Mouse (Mus musculus): ENCODE measurements around the gene Sez6l2. TPM values are rescaled to one million over a fixed set of nuclear protein-coding genes. Genes with fewer than 3 reads are reported as not detected.

Gene Sez6l2
- polyA plus RNA-seq, 1 experiment from 2014 or later, result 1.9 TPM

Other genes starting within 250 kb of the Sez6l2 start
- gene Coro1a, start 242.8 kb upstream of the Sez6l2 start, polyA plus RNA-seq (2015; fragmentation: Nextera tagmentation; extraction: Ambion mirVana), result 45.8 and 55.5 TPM in 2 replicates
- 94.8 and 109 TPM in 2 replicates for gene Mapk3, start 191.0 kb upstream of the Sez6l2 start, polyA plus RNA-seq (2015; fragmentation: Nextera tagmentation; extraction: Ambion mirVana)
- 11.1 and 15.4 TPM in 2 replicates for gene Gdpd3, start 184.2 kb upstream of the Sez6l2 start, polyA plus RNA-seq (2015; fragmentation: Nextera tagmentation; extraction: Ambion mirVana)
- 60.6 and 65.9 TPM in 2 replicates for gene Ypel3, start 173.6 kb upstream of the Sez6l2 start, polyA plus RNA-seq (2015; fragmentation: Nextera tagmentation; extraction: Ambion mirVana)
- 0.27 and 0.47 TPM in 2 replicates for gene Tbx6, start 169.1 kb upstream of the Sez6l2 start, polyA plus RNA-seq (2015; fragmentation: Nextera tagmentation; extraction: Ambion mirVana)
- gene Ppp4c, start 158.1 kb upstream of the Sez6l2 start, polyA plus RNA-seq (2015; fragmentation: Nextera tagmentation; extraction: Ambion mirVana), result 180 and 192 TPM in 2 replicates
- gene Fam57b, start 152.9 kb upstream of the Sez6l2 start, polyA plus RNA-seq (2015; fragmentation: Nextera tagmentation; extraction: Ambion mirVana), result 1.1 and 1.3 TPM in 2 replicates
- gene 4930451I11Rik, start 118.9 kb upstream of the Sez6l2 start, polyA plus RNA-seq (2015; fragmentation: Nextera tagmentation; extraction: Ambion mirVana), result not detected in 2 replicates
- gene Doc2a, start 103.1 kb upstream of the Sez6l2 start, polyA plus RNA-seq (2015; fragmentation: Nextera tagmentation; extraction: Ambion mirVana), result 0.89 TPM in 1 of 2 replicates, not detected in the other
- 22.9 and 24.4 TPM in 2 replicates for gene Hirip3, start 88.6 kb upstream of the Sez6l2 start, polyA plus RNA-seq (2015; fragmentation: Nextera tagmentation; extraction: Ambion mirVana)
- gene Ino80e, start 88.2 kb upstream of the Sez6l2 start, polyA plus RNA-seq (2015; fragmentation: Nextera tagmentation; extraction: Ambion mirVana), result 62.2 and 64.8 TPM in 2 replicates
- 40.1 and 43.3 TPM in 2 replicates for gene Taok2, start 65.9 kb upstream of the Sez6l2 start, polyA plus RNA-seq (2015; fragmentation: Nextera tagmentation; extraction: Ambion mirVana)
- 30.2 and 34.1 TPM in 2 replicates for gene Tmem219, start 27.6 kb upstream of the Sez6l2 start, polyA plus RNA-seq (2015; fragmentation: Nextera tagmentation; extraction: Ambion mirVana)
- gene Kctd13, start 21.7 kb upstream of the Sez6l2 start, polyA plus RNA-seq (2015; fragmentation: Nextera tagmentation; extraction: Ambion mirVana), result 11.3 and 12.8 TPM in 2 replicates
- 0.18 and 0.45 TPM in 2 replicates for gene Asphd1, start 981 bp upstream of the Sez6l2 start, polyA plus RNA-seq (2015; fragmentation: Nextera tagmentation; extraction: Ambion mirVana)
- 110 and 125 TPM in 2 replicates for gene Cdipt, start 25.4 kb downstream of the Sez6l2 start, polyA plus RNA-seq (2015; fragmentation: Nextera tagmentation; extraction: Ambion mirVana)
- 1.5 and 2.1 TPM in 2 replicates for gene Cdiptos, start 25.5 kb downstream of the Sez6l2 start, polyA plus RNA-seq (2015; fragmentation: Nextera tagmentation; extraction: Ambion mirVana)
- 28.0 and 28.3 TPM in 2 replicates for gene Mvp, start 64.1 kb downstream of the Sez6l2 start, polyA plus RNA-seq (2015; fragmentation: Nextera tagmentation; extraction: Ambion mirVana)
- 0.36 TPM in 1 of 2 replicates, not detected in the other for gene Pagr1b, start 65.9 kb downstream of the Sez6l2 start, polyA plus RNA-seq (2015; fragmentation: Nextera tagmentation; extraction: Ambion mirVana)
- 43.5 and 56.6 TPM in 2 replicates for gene Pagr1a, start 66.8 kb downstream of the Sez6l2 start, polyA plus RNA-seq (2015; fragmentation: Nextera tagmentation; extraction: Ambion mirVana)
- 31.1 and 39.0 TPM in 2 replicates for gene Gm42742, start 70.5 kb downstream of the Sez6l2 start, polyA plus RNA-seq (2015; fragmentation: Nextera tagmentation; extraction: Ambion mirVana)
- gene Prrt2, start 70.6 kb downstream of the Sez6l2 start, polyA plus RNA-seq (2015; fragmentation: Nextera tagmentation; extraction: Ambion mirVana), result 8.5 and 9.6 TPM in 2 replicates
- gene Maz, start 76.5 kb downstream of the Sez6l2 start, polyA plus RNA-seq (2015; fragmentation: Nextera tagmentation; extraction: Ambion mirVana), result 23.2 and 27.9 TPM in 2 replicates
- gene Kif22, start 91.9 kb downstream of the Sez6l2 start, polyA plus RNA-seq (2015; fragmentation: Nextera tagmentation; extraction: Ambion mirVana), result 91.5 and 92.2 TPM in 2 replicates
- gene Zg16, start 136.8 kb downstream of the Sez6l2 start, polyA plus RNA-seq (2015; fragmentation: Nextera tagmentation; extraction: Ambion mirVana), result 29.5 and 61.7 TPM in 2 replicates
- gene AI467606, start 140.8 kb downstream of the Sez6l2 start, polyA plus RNA-seq (2015; fragmentation: Nextera tagmentation; extraction: Ambion mirVana), result 6.6 and 7.5 TPM in 2 replicates
- gene Qprt, start 171.7 kb downstream of the Sez6l2 start, polyA plus RNA-seq (2015; fragmentation: Nextera tagmentation; extraction: Ambion mirVana), result 4.7 and 4.8 TPM in 2 replicates
- gene Spn, start 187.3 kb downstream of the Sez6l2 start, polyA plus RNA-seq (2015; fragmentation: Nextera tagmentation; extraction: Ambion mirVana), result 0.77 and 1.3 TPM in 2 replicates
- 43.7 and 47.7 TPM in 2 replicates for gene Cd2bp2, start 245.5 kb downstream of the Sez6l2 start, polyA plus RNA-seq (2015; fragmentation: Nextera tagmentation; extraction: Ambion mirVana)